Mouse (Mus musculus) cerebellum, postnatal 10 days (tissue): ENCODE data around the gene Dppa3.
"Not testable (repeated sequence)": the region's sequence is repeated elsewhere in the genome, so short reads cannot be mapped to it uniquely, and the experiment has no call there.

Experiments
- DNase-seq, 2 experiments: peaks; one replicate each; pipeline ENCODE4 v3.0.0; 2021; ENCODE audit warnings: mixed read lengths in 2 of 2

Gene Dppa3

DNA sequence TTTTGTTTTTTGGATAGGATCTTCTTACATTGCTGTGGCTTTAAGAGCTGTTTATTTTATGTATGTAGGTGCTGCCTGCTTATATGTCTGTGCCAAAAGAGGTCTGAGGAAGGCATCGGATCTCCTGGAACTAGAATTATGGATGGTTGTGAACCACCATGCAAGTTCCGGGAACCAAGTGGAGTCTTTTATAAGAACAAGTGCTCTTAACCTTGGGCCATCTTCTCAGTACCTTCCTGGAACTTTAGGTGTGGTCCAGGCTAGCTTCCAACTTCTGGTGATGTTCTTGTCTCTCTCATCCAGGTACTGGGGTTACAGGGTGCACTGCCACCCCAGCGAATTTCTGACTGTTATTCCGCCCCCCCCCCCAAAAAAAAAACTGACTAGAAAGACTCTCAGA, 13.8 kb upstream of the Dppa3 start:
- no peak for DNase-seq

DNA sequence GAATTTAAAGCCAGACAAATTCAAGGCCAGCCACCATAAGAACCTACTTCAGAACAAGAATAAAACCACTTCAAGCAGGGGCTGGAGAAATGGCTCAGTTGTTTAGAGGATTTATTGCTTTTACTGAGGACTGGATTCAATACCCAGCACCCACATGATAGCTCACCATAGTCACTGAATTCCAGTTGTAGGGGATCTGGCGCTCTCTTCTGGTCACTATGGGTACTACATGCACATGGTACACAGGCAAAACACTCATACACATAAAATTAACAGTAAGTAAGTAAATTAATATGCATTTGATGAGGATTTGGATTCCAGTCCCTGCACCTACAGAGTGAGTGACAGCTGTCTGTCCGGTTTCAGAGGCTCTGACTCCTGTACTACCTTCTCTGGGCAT, 12.2 kb upstream of the Dppa3 start:
- peak; percentile 35 to 48 for DNase-seq

DNA sequence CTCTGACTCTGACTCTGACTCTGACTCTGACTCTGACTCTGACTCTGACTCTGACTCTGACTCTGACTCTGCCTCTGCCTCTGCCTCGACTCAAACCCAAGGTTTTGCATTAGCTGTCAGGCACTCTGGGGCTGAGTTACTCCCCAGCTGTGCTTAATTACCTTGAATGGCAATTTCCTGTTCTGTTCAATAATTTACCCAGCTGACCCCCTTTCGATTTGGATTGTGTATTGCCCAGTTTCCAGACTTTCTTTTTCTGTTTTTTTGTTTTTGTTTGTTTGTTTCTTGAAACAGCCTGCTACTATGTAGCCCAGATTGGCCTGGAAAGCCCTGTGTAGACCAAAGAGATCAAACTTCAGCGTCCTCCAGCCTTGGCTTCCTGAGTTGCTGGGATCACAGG, 10.2 kb upstream of the Dppa3 start:
- no peak for DNase-seq

DNA sequence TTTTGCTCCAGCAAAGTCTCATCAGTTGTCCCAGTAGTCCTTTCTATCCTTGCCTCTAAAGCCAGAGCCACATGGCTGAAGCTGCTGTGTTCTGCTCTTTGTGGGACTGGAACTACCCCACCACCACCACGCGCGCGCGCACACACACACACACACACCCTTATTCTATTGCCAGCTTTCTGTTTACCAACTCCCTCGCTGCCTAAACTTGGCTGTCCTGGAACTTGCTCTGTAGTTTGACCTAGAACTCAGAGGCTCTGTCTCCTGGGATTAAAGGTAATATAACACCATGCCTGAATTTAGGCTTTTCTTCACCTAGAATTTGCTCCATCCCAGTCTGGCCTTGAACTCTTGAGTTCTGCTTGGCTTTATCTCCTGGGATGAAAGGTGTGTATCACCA, 5.1 kb upstream of the Dppa3 start:
- no peak for DNase-seq

DNA sequence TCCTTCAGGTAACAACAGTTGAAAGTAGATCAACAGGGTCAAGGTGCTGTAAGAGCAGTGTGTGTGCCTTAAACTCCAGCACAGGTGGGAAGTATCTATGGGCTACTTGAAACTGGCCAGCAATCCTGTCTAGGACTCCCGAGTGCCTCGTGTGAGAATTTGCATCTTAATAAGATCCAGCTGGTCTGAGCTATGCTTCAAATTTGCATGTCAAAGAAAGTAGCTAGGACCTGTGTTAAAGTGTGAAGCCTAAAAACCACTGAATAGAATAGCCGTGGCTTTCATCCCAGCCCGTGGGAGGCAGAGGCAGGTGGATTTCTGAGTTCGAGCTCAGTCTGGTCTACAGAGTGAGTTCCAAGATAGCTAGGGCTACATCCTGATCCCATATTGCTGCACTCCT, 1.7 kb upstream of the Dppa3 start:
- no peak for DNase-seq

DNA sequence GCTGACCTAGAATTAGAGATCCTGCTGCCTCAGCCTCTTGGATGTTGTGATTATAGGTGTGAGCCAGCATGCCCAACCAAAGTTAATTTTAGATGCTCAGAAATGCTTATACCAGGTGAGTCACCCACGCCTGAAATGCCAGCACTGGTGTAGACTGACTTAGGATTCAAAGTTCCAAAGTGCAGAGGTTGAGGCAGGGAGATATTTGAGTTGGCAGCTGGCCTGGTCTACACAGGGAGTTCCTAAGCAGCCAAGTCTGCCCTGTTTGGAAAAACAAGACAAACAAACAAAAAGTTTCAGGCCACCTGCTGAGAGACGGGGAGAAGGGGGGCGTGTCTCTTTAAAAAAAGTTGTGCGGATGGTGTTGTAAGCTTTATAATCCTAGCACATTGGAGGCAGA, 1.1 kb upstream of the Dppa3 start:
- no peak for DNase-seq

DNA sequence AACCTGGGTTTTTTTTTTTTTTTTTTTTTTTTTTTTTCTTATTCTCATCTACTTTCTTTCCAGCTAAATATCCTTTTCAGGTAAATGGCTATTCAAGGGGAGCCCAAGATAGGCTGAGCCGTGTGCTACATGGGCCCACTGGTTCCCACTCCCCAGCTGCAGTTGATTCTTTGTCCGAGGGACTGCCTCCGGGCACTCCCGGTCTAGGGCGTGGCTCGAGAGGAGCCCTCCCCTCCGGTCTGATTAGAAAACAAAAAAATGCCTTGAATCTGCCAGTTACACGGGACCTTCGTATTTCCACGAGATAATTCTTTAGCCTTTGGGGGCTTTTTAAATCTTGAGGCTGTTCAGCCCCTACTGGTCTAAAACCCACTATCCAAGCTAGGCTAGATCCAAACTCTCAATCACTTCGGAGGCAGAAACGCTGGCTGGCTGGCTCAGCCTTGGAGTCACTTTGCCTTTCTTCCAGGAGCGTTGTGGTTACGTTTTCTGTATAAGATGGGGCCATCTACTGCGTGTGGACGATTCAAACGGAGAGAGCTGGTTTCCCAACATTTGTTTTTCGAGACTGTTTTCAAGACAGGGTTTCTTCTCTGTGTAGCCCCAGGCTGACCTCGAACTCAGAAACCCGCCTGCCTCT, 1.4 kb downstream of the Dppa3 start:
- DNase-seq, result no peak

DNA sequence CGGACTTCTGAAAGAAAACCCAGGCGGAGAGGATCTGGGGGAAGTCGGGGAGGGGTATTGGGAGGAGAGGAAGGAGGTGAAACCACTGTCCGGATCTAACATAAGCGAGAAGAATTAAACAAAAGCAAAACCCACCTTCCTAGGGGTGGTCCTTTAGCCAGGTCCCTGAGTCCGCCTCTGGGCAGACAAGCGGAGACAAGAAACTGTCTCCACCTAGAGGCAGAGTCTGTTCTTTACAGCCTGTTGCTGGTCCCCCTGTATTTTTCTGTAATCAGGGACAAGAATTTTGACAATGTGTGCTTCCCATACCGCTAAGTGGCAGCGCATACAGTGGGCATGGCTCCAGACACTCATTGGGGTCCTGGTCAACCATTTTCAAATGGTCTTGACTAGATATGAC, 7.2 kb downstream of the Dppa3 start:
- DNase-seq, result peak; percentile 42 to 55

DNA sequence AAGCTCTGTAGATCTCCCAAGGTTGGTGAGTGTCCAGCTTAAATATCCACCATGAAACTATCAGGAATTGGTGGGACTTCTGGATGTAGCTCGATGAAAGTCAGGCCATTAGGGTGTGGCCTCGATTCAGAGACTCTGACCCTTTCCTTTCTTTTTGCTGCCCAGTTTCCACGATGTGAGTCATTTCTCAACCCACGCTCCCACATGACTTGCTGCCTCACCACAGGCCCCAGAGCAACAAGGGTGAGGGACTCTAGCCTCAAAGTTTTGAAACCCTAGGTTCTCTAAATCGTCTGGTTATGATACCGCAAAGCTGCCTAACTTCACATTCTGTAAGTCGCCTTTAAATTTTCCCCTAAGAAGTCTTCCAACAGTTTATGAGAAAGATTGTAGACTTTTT, 9.1 kb downstream of the Dppa3 start:
- no peak for DNase-seq

DNA sequence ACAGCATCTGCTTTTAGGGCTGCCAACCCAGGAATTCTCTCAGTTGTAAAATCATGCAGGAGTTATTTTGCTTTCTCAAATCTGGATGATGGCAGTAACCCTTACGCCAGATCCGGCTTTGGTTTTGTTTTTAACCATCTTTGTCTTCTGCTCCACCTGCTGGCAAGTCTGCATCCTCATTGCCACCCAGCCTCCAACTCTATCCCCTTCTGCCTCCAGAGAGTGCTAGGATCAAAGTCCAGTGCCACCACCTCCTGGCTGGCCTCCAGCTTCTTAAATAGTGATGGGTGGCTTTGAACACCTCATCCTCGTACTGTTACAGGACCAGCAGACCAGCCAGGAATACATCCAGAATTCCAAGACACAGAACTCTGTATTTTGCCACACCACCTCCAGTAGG, 10.5 kb downstream of the Dppa3 start:
- no peak for DNase-seq

DNA sequence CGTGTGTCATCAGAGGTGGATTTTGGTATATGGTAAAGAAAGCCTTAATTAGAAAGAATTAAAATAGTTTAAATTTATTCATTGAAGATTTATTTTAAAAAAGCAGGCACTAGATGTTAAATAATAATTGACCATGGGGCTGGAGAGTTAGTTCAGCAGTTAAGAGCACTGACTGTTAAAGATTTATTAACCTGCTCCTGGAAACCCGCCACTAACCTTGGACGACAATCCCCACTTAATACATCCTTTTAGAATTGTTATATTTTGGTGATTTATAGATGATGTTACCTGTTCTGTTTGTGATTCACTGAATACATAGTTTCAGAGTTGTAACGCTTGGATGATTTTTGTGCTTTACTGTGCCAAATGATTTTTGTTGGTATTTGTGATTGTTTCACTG, 11.4 kb downstream of the Dppa3 start:
- not testable (repeated sequence) for DNase-seq

DNA sequence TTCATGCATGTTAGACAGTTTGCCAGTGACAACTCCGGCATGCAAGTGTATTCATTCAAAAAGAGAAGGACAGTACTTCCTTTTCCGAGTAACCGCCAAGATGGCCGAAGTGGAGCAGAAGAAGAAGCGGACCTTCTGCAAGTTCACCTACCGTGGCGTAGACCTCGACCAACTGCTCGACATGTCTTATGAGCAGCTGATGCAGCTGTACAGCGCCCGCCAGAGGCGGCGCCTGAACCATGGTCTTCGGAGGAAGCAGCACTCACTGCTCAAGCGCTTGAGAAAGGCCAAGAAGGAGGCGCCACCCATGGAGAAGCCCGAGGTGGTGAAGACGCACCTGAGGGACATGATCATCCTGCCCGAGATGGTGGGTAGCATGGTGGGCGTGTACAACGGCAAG, 18.0 kb downstream of the Dppa3 start:
- DNase-seq, result not testable (repeated sequence)

DNA sequence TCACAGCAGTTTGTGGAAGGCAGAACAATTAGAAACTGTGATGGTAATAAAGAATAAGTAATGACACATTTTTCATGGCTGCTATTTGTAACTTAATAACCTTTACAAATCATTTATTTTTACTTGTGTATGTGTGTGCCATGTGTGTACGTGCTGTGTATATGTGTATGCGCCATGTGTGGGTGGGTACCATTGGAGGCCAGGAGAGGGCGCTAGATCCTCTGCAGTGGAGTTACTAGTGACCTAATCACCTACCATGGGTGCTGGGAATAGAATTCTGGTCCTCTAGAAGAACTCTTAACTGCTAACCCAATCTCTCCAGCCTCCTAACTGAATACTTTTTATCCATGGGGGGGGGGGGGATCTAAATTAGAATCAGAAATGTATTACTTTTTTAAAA, 23.7 kb downstream of the Dppa3 start:
- no peak for DNase-seq

DNA sequence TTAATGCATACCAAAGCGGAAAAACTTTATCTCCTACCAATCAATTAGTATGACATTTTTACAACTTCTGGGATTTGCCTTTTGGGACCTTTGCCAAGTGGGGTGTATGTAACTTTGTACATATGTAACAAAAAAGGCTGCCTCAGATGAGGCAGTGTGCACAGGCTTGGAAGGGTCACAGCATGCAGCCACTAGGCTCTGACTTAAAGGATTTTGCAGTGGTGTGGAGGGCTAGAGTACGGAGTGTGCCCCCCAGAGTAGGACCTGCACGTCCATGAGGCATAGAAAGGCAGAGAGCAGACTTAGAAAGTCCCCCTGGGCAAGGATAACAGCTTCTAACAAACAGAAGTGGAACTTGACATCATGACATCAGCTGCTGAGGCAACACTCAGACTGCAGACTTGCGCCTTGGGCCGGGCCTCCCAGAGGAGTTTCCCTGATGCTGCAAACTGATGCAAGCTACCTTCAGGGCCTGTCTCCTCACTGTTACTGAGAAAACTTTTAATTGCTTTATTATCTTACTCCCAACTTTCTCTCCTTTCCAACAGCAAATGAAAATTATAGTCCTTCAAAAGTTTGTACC, 24.3 kb downstream of the Dppa3 start:
- DNase-seq, result no peak

DNA sequence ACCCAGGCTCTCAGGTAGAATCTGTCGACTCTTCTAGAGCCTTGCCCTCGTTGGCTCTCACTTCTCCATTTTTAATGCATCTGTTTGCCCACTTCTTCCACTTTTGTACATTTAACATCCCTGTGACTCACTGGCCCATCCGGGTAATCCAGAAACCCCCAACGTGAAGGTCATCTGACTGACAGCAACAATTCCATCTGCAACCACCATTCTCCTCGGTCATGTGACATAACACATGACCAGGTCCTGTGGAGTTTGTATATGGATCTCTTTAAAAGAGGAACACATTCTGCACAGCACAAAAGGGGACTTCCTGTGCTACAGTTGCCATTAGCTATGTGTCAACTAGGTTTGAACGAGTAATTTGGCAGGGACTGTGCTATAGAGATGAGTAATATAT, 28.1 kb downstream of the Dppa3 start:
- no peak for DNase-seq

DNA sequence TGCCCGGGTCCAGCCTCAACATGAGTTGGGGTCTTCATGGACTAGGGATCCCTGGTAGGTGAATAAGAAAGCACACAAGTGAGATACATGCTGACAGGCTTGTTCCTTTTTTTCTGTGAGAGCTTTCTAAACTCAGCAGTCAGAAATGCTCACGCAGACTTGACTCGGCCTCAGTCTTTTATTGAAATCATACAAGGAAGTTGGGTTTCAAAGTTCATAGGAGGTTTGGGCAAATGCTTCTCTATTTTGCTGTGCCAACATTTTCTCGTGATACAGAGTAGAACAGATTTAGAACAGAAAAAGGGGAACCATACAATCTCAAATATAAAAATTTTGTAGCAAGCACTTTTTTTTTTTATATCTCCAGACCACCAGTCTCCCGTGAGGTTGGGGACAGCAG, 31.4 kb downstream of the Dppa3 start:
- DNase-seq, result no peak

DNA sequence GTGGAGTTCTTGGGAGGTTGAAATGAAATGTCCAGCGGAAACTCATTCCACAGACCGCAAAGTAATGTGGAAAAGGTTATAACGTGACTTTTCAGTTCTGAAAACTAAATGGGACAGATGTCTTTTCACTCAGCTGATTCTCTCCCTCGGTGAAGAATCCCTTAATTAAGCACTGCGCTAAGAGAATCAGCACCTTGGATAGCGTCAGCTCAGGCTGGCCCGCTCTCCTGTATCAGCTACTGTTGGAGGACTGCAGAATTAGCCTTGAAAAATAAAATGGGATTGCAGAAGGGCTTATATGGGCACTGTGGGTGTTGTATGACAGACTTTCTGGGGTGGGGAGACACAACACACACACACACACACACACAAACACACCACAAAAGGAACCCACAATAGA, 33.4 kb downstream of the Dppa3 start:
- no peak for DNase-seq

DNA sequence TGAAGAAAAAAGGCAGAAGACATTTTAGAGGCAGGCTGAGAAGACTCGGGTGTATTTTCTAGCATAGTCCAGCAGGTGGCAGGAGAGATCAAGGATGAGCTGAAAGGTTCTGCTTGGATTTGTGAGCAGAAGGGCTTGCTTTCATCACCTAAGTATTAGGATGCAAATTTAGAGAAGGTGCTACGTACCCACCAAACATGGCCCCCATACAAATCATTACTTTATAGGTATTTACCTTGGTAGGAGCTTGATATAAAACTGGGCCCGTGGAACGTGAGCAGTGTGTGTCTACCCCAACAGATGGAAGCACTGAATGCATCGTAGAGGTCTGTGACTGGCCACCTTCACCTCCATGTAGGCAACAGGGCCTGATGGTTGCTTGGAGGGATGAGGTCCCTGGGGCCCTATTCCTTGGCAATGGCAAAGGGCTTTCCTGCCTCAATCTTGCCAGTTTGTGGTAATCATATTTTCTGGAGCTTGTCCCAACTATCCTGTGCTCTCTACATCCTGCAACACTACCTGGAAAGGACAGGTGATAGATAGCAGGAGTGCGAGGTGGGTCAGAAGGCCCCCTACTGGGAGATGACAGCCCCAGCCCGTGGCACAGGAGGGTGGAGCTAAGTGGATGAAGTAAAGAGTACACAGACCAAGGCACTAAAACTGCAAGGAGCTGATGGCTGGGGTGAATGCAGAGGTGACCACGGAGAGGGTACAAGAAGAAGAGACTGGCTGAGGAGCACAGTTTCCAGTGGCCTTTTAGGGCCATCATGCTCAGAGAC, 34.6 kb downstream of the Dppa3 start:
- peak; percentile 77 to 84 for DNase-seq

DNA sequence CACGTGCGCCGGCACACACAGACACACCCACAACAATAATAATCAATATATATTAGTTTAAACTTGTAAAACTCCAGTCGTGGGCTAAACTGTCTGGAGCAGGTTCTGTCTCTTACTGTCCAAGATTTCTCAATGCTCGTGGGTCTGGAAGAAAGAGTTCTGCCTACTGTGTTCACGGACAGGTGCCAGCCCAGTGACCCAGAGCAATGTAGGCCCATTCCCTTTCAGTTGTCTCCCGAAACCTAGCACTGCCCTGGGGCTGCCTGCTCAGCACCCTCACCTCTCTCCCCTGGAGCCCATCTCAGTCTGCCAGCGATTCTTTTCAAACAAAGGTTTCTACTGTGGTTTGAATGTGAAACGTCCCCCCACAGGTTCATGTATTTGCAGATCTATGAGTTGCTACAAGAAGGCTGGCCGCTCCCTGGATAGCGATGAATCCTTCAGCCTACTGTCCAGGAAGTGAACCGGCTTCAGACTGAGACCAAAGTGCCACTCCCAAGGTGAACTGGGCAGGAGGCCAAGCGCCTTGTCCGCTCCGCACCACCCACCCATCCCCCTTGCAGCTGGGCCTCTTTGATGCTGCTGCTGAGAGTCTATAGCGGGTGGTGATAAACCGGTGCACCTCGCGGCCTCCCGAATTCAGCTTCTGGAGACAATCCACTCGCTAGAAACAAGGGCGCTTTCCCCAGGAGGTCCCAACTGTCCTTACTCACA, 36.5 kb downstream of the Dppa3 start:
- DNase-seq, result peak; percentile 45 to 54

DNA sequence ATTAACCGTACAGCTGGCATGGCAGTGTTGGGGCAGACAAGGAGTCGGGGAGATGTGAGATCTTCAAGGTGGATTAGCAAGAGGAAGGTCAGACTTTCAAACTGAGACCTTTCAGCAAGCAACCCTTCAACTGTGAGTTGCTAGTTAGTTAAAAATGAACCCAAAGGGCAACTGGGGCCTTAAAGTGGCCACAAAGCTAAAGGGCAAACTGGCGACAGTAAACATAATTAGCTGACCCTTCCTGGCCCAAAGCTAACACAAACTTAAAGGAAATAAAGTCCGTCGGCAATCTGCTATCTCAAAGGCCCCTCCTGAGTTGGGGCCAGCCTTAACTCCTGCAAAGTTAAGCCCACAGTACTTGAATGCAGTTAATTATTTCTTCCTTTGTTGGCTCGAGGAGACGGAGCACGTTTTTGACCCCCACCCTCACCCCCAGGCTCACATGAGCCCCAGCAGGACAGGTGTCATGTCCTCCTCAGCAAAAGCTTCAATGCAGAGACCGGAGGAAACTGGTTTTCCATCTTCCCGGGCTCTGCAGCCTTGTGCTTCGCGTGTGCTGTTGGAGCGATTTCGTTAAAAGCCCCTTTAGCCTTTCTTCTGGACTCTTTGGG, 37.5 kb downstream of the Dppa3 start:
- DNase-seq, result no peak

DNA sequence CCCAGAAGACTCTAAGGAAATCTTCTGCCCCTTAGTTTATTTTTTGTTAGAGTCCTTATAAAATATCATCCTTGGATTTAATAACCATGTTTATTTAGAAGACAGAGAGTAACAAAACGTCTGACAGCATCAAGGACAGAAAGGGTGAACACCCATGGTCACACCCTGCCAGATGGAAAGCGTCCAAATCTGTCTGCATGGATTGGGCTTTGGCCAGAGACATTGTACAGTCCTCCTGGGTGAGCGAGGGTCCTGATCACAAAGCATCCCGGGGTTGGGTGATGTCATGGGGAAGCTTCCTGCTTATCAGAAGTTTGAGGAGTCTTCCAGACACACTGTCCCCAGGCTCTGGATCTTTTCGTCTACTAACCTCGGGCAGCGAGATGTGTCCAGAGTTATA, 39.7 kb downstream of the Dppa3 start:
- peak; percentile 50 to 57 for DNase-seq

DNA sequence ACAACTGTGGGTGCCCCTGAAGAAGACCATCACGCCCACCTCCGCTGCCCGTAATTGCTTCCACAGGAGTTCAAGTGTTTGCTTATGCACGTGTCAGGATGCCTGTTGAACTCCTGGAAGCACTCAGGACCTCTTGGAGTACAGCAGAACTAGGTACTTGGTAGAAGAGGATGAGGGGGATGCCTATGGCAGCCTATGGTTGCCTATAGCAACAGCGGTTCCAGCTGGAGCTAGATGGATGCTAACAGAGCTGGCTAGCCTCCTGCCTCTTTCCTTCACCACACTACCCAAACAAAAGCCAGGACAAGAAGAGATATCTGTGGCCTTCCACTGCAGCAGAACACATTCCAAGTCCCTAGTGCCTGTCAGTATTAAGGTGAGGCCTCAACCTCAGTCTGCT, 41.5 kb downstream of the Dppa3 start:
- no peak for DNase-seq

DNA sequence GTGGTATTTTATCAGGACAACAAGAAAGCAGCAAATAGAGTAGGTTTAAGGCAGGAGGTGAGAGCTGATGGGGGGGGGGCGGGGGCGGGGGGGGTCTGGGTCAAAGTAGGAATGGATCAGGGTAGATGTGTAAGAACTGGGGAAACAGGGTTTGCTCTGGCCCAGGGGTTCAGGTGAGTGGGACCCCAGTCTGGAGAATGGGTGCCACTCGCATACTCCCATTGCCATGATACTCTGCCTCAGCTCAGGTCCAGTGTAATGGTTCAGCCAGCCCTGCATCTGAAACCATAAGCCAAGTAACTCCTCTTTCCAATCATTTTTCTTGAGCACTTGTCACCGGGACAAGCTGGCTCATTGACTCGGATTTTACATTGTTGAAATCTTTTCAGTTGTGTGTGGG, 42.6 kb downstream of the Dppa3 start:
- no peak for DNase-seq
